Mouse (Mus musculus) hematopoietic stem cell, adult 5-6 weeks (primary cell): Measurements from ENCODE around the gene Amz2. TPM values are rescaled to one million over a fixed set of nuclear protein-coding genes. Genes with fewer than 3 reads are reported as not detected.

Experiments
- ATAC-seq, 2 experiments: fragments of 125-278 bp in 1 of 2; replicated peaks in 1 of 2; 2 replicates each; pipeline ENCODE4 v1.8.0; 2016 to 2017; ENCODE audit warnings: inconsistent platforms in 2 of 2, mild to moderate bottlenecking in 2 of 2, moderate number of reproducible peaks in 2 of 2, low read depth in 1 of 2, moderate TSS enrichment in 1 of 2; ENCODE audit not compliant: low FRiP score in 2 of 2, poor library complexity in 2 of 2, severe bottlenecking in 2 of 2, insufficient read depth in 1 of 2, low TSS enrichment in 1 of 2
- total RNA-seq: library from RNA; stranded (forward); fragments of 172-1452, 232-1000 nt; gene quantifications from 2 replicates; pipeline ENCODE4 v1.2.3, GENCODE M21; 2017

The Amz2 gene
- total RNA-seq, 1 experiment from 2014 or later = 80.7 TPM

DNA sequence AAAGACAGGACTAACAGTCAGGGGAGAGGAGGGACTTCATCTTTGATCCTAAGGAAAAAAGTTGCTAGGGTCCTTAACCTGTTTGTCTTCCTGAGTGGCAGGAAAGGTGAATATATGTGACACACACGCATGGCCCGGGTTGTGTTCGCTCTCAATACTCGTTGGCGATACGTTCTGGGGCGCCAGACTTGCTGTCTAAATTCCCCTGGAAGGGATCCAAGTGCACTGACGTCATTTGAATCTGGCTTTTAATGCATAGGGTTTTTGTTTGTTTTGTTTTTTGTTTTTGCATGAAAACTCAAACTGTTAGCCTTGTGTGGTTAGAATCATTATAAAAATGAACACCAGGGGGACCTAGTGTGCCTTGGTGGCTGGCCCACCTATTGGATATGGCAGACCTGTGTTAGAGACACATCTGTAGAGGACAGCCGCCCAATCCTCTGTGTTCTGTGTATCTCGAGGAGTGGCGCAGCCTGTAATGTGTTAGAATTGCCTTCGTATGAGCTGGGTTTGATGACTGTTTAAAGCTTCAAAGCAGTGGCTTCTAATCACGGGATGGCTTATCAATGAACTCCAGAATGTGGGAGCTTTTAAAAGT lies 19.8 kb downstream of the Amz2 start:
- peak; percentile 69 to 79 for ATAC-seq

DNA sequence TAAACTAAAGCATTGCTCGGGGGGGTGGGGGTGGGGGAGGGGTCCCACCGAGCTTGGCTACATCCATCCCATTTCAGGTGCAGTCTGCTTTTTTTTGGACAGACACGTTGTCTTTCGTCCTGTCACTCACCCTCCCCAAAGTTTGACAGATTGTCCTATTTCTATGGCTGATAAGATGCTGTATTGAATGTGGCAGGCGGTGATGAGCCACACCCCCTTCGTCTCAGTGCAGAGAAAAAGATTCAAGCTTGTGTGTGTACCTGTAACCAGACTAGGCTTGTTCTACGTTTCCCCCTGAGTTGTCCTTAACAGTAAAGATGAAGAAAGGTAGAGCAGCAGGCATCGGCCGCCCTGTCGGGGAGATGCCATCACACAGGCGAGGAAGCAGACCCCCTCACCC lies 25.4 kb downstream of the Amz2 start:
- no peak for ATAC-seq

DNA sequence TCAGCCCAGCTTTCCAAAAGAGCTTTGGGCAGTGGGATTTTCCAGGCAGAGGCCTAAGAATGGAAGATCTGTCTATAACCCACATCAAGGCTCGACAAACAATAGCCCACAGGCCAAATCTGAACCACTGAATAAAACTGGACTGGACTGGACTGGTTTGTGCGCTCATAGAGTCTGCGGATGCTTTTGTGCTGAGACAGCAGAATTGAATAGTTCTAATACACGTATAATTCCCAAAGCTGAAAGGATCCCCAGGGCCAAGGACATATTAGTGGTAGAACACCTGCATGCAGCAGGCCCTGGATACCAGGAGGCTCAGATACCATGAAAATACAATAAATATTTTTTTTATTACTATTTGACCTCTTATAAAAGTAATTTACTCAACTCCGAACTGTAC lies 30.5 kb downstream of the Amz2 start:
- no peak for ATAC-seq

DNA sequence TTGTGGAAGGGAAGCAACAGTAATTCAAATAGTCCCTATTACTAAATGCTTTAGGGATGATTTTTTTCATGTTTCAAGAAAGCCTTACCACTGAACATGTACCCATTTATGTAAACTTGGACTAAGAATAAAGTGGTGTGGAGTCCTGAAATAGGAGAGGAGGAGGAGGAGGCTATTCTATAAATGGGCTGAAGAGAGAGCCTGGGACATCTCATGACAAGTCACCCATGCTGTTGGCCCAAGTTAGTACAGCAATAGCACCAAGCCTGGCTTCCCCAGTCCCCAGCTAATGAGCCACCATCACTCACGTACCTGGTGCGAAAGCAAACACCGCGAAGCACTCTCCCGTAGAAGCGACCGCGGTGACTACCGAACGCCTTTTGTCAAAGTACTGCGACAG lies 32.4 kb downstream of the Amz2 start:
- no peak for ATAC-seq

DNA sequence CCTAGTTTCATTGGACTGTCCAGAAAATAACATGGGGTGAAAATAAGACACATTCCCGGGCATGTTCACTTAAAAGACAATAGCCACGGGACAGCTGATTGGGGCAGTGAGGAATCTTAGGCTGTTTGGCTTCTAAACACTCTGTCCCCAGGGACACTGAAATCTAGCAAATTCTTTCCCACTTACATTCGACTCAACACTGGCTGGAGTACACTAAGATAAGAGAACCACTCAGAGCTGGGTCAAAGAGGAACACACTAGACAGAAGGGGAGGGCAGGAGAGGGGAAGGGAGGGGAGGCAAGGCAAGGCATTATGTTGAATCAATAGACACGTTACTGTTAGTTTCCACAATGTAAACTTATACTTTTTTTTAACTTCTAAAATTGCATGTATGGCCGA lies 34.8 kb downstream of the Amz2 start:
- no peak; a peak in 1 of 4 replicates for ATAC-seq

DNA sequence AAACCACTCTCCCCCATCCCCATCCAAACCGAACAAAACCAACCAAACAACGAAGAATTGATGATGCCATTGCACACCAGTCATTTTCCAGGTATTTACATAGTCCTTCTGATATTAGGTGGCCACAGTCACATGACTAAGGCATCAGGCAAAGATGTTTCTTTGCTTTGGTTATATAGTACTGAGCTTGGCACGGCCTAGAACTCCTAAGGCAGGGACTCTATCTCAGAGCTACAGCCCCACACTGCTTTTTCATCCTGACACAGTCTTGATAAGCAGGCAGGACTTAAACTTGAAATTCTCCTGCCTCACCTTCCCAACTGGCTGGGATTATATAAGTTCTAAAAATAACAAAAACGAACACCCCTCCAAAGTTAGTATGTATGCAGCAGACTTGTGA lies 39.3 kb downstream of the Amz2 start:
- no peak for ATAC-seq

DNA sequence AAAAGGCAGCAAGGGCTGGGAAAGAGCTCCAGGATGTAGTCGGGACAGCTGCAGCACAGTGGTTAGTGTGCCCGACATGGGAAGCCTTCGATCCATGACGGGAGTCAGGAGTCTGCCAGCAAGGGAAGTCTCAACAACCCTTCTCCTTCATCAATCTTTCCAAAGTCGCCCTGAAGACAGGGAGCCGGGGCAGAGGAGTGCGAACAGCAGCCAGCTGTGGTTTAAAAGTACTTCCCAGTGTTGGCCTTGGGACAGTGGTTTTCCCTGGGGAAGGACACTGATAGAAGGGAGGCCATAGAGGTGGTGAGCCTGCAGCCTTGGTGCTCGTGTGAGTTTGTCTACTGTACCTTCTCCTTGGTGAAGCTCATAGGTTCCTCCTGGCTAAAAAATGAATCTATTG lies 41.2 kb downstream of the Amz2 start:
- no peak for ATAC-seq

DNA sequence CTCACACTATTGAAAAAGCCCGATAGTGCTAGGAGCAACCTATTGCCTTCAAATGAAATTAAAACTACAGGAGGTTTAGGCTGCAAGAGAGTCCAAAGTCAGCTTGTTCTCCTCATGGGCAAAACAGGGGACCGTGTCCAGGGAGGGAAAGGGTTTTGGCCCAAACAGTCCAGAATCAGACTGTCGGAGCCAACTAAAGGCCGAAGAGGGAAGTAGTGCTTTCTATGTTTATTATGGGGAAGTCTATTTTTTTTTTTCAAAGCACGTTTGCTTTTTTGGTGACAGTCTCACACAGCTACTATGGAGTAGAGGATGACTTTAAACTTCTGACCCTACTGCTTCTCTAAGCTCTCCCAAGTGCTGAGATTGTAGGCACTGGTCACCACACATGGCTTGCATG lies 42.4 kb downstream of the Amz2 start:
- no peak for ATAC-seq

DNA sequence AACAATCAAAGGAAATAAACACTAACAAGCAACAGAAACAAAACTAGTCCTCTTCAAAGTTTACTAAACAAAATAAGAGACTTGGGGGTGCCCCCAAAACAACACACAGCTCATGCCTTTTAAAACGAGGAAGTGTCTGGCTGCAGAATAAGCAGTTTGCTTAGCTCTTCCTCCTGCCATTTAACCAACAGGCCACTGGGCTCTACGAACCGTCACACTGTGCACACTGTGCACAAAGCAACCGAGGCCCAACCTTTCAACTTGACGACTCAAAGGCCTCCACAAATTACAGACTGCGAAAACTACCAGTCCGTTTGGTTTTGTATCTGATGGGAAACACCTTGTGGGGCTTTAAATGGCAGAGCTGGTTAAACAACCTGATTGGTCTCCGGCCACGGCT lies 44.4 kb downstream of the Amz2 start:
- ATAC-seq = no peak

DNA sequence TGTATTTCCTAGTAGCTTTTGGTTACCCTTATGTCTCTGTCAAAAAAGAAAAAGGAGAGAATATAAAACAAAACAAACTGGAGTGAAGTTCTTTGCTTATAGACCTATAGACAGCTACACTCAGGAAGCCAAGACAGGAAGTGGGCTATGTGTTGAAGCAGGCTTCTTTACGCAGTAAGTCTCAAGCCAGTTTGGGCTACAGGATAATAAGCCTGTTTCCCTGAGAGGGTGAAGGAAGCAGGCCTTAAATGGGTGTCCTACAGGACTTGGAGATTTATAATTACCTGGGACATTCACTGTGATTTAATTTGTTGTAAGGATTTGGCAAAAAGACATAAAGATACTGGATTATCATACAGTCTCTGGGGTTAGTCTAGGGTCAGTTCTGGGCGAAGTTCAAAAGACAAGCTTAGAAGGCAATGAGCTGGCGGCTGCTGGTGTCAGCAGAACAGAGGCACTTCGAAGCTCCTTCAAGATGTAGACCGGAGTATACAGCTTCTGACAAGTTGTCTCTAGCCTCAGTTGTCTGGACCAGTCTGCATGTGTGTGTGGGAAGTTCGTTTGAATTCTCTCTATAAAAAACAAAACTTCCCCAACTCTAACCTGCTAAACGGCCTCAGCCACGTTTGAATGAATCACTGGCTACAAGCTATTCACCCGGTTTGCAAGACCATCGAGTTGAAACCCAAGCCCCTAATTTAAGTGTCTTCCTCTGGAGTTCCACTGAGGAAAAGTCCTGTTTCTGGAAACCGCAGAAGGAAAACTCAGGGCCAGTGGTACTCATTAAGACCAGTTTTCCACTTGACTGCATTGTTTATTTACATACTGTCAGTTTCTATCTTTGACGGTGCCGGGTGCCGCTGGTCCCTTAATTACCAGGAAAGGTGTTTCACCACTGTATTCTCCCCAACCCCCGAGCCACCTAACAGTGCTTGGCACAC lies 45.4 kb downstream of the Amz2 start:
- no peak for ATAC-seq

DNA sequence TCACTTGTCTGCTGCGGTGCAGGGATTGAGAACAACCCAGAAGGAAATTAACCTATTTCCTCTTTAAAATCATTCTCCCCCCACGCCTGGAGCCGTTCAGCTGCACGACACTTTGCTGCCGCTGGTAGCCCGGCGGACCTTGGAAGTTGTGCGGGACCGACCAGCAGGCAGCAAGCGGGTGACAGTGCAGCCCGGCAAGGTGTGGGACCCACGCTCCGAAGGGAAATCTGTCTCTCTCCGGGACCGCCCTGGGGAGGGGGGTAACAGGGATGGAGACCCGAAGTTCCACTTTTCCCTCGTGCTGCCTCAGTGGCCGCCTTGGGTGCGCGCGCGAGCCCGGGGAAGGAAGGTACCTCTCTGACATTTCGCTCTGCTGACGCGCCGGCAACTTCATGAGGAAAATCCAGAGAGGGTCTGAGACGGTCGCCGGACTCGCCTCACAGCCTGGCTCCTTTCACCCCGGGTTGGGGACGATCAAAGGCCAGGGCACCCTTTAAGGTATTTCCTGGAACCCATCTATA lies 46.5 kb downstream of the Amz2 start:
- peak in 1 of 2 experiments; percentile 31; a peak in 2 of 4 replicates for ATAC-seq

DNA sequence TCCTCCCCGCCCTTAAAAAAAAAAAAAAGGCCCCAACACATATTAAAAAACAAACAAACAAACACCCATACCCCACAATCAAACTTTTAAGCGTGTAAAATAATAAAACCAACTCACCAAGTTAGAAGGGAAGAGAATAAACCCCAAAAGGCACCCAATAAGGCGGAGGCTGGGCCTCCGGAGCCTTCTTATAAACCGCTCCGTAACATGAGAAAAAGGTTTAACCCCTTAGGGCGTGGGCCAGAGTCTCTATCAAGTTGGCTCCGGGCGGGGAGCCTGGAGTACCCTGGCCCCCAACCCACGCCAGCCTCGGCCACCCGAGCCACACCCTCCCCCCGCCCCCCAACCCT lies 47.0 kb downstream of the Amz2 start:
- ATAC-seq = no peak

DNA sequence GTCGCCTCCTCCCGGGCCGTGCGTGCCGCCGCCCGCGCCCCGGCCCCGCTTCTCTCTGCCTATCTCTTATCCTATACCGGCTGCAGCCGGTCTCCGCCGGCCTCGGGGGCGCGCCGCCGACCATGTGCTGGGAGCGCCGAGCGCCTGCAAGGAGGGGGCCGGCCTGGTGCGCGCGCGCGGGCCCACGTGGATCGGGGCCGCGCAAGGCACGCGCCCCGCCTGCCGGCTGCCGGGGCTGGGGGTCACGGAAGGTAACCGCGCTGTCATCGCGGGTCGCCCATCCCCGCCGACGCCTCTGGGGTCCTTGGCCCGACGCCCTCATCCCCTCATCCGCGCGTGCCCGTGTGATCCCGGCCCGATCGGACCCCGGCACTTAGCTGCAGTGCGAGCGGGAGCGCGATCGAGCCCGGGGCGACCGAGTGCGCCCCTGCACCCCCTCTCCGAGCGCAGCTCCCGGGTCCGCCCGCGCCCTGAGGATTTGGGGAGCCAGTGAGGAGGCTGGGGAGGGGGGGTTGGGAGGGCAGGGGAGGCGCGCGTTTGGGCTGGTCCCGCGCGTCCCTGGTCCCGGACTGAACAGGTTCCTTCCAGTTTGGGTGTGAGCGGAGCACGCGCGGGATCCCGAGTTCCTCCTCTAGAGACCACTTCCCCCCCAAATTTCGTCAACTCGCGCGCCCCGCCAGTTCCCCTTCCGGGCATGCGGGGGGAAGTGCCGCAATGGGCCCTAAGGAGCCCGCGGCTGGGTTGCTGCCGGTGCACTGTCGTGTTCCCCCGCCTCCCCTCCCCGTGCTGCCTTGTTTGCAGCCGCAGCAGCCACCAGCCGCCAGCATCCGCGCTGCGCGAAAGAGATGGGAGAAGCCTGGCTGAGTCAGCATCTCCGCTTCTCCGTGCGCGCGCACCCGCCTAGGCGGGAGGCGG lies 47.7 kb downstream of the Amz2 start, which contains the start of the genes Arsg and Slc16a6:
TSS of gene Arsg (plus strand) at position 204 of the 915 bp plus-strand sequence.
TSS of gene Slc16a6 (minus strand) at position 428 of the 915 bp plus-strand sequence.
- peak; percentile 82 to 83 for ATAC-seq

DNA sequence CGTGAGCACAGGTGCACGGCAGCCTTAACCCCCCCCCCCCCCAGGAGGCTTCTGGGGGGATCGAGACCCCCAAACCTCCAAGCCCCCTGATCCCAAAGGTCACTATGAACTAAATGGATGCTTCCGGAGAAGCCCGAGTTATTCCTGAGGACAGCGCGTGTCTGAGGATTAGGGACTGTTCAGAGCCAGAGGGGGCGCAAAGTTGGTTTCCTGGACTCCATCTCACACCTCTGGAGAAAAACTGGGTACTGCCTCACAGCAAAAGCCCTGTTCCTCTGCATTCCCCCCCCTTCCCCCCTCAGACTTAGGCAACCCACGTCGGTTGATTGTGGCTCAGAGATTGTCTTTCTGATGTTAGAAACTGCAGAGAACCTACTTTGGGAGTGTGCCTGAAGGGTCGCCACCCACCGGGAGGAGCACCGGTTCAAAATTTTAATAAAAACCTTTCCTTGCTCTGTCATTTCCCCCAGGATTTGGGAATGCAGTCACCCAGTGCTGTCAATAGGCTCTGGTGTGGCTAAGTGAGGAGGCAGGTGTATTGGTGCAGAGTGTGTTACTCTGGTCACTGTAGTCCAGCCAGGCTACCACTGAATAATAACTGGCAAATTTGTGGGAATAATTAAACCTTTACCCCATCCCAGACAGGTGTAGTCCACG lies 48.5 kb downstream of the Amz2 start:
- ATAC-seq = 0 out of 4 replicates have a peak, but pooled peaks of 1 of the 2 experiments have one; percentile 8

DNA sequence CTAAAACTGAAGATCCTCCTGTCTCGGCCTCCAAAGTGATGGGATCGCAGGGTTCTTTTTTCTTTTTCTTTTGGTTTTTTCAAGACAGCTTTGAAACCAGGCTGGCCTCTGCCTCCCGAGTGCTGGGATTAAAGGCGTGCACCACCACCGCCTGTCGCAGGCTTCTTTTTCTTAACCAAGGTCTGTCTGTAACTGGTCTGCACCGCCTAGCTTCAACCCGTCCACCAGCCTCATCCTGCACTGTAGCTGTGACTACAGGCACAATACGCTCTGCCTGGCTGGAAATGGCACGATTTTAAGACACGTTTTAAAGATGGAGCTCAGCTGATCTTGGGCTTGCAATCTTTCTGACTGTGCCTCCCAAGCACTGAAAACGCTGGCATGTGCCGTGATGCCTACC lies 49.1 kb downstream of the Amz2 start:
- ATAC-seq = no peak

DNA sequence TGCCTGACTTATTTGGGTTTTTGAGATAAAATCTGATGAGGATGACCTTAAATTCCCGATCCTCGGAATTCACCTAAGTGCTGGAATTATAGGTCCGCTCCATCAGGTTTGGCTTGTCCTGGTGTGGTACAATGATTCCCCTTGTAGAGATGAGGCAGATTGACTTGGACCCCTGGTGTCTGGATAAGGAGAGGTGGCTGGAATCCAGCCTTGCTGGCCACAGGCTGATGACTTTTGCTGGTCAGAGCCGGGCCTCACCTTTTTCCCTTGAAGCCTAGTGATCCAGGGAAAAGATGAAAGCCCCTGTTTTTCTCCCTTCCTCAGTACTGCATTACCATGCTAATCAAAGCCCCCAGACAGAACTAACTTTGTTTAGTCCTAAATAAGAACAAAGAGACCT lies 50.0 kb downstream of the Amz2 start:
- ATAC-seq = no peak

DNA sequence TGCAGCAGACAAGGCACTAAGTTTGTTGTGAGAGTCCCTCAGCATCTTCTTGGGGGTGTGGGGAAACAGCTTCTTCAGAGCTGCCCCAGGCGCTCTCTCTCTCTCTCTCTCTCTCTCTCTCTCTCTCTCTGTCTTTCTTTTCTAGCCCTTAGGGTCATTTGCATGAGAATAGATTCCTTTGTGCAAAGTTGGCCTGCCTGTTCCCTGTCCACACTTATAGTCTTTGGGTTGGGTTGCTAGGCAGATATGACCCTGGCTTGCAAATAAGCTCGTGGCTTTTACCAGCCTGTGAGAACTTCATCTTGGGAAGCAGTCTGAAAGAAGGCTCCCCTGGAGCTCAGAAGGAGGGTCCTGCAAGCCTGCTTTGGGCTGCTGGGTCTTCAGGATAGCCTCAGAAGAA lies 50.5 kb downstream of the Amz2 start:
- ATAC-seq = no peak
